Mouse (Mus musculus): ENCODE measurements around the gene Vmn1r16. TPM values are rescaled to one million over a fixed set of nuclear protein-coding genes. Genes with fewer than 3 reads are reported as not detected.
"Not testable (repeated sequence)": the region's sequence is repeated elsewhere in the genome, so short reads cannot be mapped to it uniquely, and the experiment has no call there.

The Vmn1r16 gene
- not detected in 2 replicates for polyA plus RNA-seq (2012; ENCODE audit: insufficient read depth, low replicate concordance)

DNA sequence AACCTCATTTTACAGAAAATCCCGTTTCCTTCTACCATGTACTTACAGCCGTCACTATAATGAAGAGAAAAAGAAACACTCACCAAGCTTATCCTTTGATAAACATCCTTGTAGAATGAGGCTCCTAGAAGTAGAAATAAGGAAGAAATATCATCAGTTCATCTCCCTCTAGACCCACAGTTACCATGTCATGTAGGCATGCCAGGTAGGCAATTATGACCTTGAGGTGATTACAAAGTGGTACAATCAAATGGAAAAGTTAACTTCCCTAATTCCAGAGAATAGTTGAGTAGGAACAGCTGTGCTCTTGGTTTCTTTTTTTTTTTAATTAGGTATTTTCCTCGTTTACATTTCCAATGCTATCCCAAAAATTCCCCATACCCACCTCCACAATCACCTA is at the start of gene Vmn1r16:
Vmn1r16 (minus strand) TSS at position 101 of the 400 bp plus-strand sequence.
- Histone ChIP-seq H3K4me1 (no peaks in the 10 kb centered on the region), H3K9me3 (peaks cover 8% of the 10 kb centered on the region; the same call in 1 of the 2 replicates), H3K36me3 (replicated peaks; ENCODE audit: low read length) (no peaks in the 10 kb centered on the region), H3K27me3 (replicated peaks) (no peaks in the 10 kb centered on the region), H3K4me3 (replicated peaks) (no peak within 1 kb of the TSS)
- TF ChIP-seq FLI1 (IDR thresholded peaks at IDR 0.05; ENCODE audit: low read length) (no peak), GATA1 (IDR thresholded peaks at IDR 0.05; ENCODE audit: borderline replicate concordance, low read length) (no peak)

DNA sequence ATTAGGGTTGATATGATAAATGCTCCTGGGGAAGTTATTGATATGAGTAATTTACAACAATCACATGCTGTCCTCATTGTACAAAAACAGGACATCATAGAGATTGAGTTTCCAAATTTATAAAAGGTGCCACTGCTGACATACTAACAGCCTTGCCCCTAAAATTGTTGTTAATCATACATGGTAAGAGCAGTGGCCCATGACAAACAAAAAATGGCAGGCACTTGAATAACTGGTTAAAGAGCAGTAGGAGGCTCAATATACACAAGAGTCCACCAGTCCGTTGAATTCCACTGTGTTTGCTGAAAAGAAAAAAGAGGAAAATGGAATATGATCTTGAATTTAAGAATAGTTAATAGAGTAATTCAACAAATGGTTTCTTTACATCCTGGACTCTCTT is 38.2 kb upstream of the Vmn1r16 start:
- TF ChIP-seq GATA1 (IDR thresholded peaks at IDR 0.05; ENCODE audit: borderline replicate concordance, low read length) (no peak), FLI1 (IDR thresholded peaks at IDR 0.05; ENCODE audit: low read length) (no peak)
- no peaks in the 10 kb centered on the region for H3K36me3 ChIP-seq (replicated peaks; ENCODE audit: low read length)
- H3K4me3 ChIP-seq (replicated peaks) = no peak overlapping the region

GRCm38 (mm10) chr6:57365866-57366265 is 36.6 kb upstream of the Vmn1r16 start:
- not testable (repeated sequence) for H3K27me3 ChIP-seq (replicated peaks); H3K9me3 ChIP-seq; H3K36me3 ChIP-seq (replicated peaks; ENCODE audit: low read length); H3K4me3 ChIP-seq (replicated peaks); H3K4me1 ChIP-seq

More for the DNA sequence above, 38.2 kb upstream of the Vmn1r16 start:
- Histone ChIP-seq H3K27me3 (replicated peaks) (no peaks in the 10 kb centered on the region), H3K9me3 (no peaks in the 10 kb centered on the region), H3K4me1 (no peaks in the 10 kb centered on the region)

GRCm38 (mm10) chr6:57363627-57364026 is 34.3 kb upstream of the Vmn1r16 start, which contains the start of gene Vmn1r17:
Vmn1r17 (minus strand) TSS chr6:57363727.
- Histone ChIP-seq H3K9me3 (no peaks in the 10 kb centered on the region), H3K36me3 (replicated peaks; ENCODE audit: low read length) (no peaks in the 10 kb centered on the region), H3K4me1 (no peaks in the 10 kb centered on the region), H3K4me3 (replicated peaks) (no peak within 1 kb of the TSS), H3K27me3 (replicated peaks) (no peaks in the 10 kb centered on the region)
- TF ChIP-seq FLI1 (IDR thresholded peaks at IDR 0.05; ENCODE audit: low read length) (no peak), GATA1 (IDR thresholded peaks at IDR 0.05; ENCODE audit: borderline replicate concordance, low read length) (no peak)

GRCm38 (mm10) chr6:57356864-57357263 is 27.6 kb upstream of the Vmn1r16 start:
- TF ChIP-seq GATA1 (IDR thresholded peaks at IDR 0.05; ENCODE audit: borderline replicate concordance, low read length) (no peak), FLI1 (IDR thresholded peaks at IDR 0.05; ENCODE audit: low read length) (no peak)
- Histone ChIP-seq H3K4me3 (replicated peaks) (no peak overlapping the region), H3K4me1 (no peaks in the 10 kb centered on the region), H3K36me3 (replicated peaks; ENCODE audit: low read length) (no peaks in the 10 kb centered on the region), H3K9me3 (no peaks in the 10 kb centered on the region), H3K27me3 (replicated peaks) (no peaks in the 10 kb centered on the region)

GRCm38 (mm10) chr6:57326176-57326575 is 3.1 kb downstream of the Vmn1r16 start:
- H3K4me3 ChIP-seq (replicated peaks) = no peak overlapping the region
- no peaks in the 10 kb centered on the region for H3K36me3 ChIP-seq (replicated peaks; ENCODE audit: low read length)
- no peaks in the 10 kb centered on the region for H3K9me3 ChIP-seq
- no peaks in the 10 kb centered on the region for H3K4me1 ChIP-seq
- H3K27me3 ChIP-seq (replicated peaks) = no peaks in the 10 kb centered on the region
- TF ChIP-seq FLI1 (IDR thresholded peaks at IDR 0.05; ENCODE audit: low read length) (no peak), GATA1 (IDR thresholded peaks at IDR 0.05; ENCODE audit: borderline replicate concordance, low read length) (no peak)

DNA sequence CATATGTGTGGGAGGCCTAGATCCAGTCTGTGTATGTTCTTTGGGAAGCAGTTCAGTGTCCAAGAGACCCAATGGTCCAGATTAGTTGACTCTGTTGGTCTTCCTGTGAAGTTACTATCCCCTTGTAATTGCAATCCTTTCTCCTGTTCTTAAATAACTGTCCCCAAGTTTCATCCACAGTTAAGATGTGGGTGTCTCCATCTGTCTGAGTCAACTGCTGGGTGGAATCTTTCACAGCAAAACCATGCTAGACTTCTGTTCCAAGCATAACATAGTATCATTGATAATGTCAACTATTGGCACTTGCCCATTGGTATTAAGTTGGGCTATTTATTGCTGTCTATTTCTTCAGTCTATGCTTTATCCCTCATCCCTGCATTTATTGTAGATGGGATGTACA is 50.3 kb downstream of the Vmn1r16 start:
- Histone ChIP-seq H3K4me1 (no peaks in the 10 kb centered on the region), H3K27me3 (replicated peaks) (no peaks in the 10 kb centered on the region), H3K4me3 (replicated peaks) (no peak overlapping the region), H3K9me3 (no peaks in the 10 kb centered on the region), H3K36me3 (replicated peaks; ENCODE audit: low read length) (no peaks in the 10 kb centered on the region)
- TF ChIP-seq GATA1 (IDR thresholded peaks at IDR 0.05; ENCODE audit: borderline replicate concordance, low read length) = no peak
- TF ChIP-seq FLI1 (IDR thresholded peaks at IDR 0.05; ENCODE audit: low read length) = no peak

GRCm38 (mm10) chr6:57272517-57272916 is 56.8 kb downstream of the Vmn1r16 start:
- Histone ChIP-seq H3K4me1 (no peaks in the 10 kb centered on the region), H3K4me3 (replicated peaks) (no peak overlapping the region), H3K9me3 (no peaks in the 10 kb centered on the region), H3K36me3 (replicated peaks; ENCODE audit: low read length) (no peaks in the 10 kb centered on the region), H3K27me3 (replicated peaks) (no peaks in the 10 kb centered on the region)
- TF ChIP-seq GATA1 (IDR thresholded peaks at IDR 0.05; ENCODE audit: borderline replicate concordance, low read length) (no peak), FLI1 (IDR thresholded peaks at IDR 0.05; ENCODE audit: low read length) (no peak)

- no peaks in the 10 kb centered on the region for H3K9me3 ChIP-seq
- H3K4me3 ChIP-seq (replicated peaks) = no peak overlapping the region
- H3K4me1 ChIP-seq = no peaks in the 10 kb centered on the region
- no peaks in the 10 kb centered on the region for H3K36me3 ChIP-seq (replicated peaks; ENCODE audit: low read length)
- TF ChIP-seq FLI1 (IDR thresholded peaks at IDR 0.05; ENCODE audit: low read length) (no peak), GATA1 (IDR thresholded peaks at IDR 0.05; ENCODE audit: borderline replicate concordance, low read length) (no peak)
- no peaks in the 10 kb centered on the region for H3K27me3 ChIP-seq (replicated peaks)
Observed at GRCm38 (mm10) chr6:57271881-57272280, 57.4 kb downstream of the Vmn1r16 start.

Other genes with a start within 250 kb of the Vmn1r16 start
- not detected in 2 replicates for gene Vmn1r10, start 220.0 kb downstream of the Vmn1r16 start, polyA plus RNA-seq (2012; ENCODE audit: insufficient read depth, low replicate concordance)
- gene Vmn1r11, start 196.0 kb downstream of the Vmn1r16 start, polyA plus RNA-seq (2012; ENCODE audit: insufficient read depth, low replicate concordance) = not detected in 2 replicates
- gene Vmn1r12, start 172.6 kb downstream of the Vmn1r16 start, polyA plus RNA-seq (2012; ENCODE audit: insufficient read depth, low replicate concordance) = not detected in 2 replicates
- not detected in 2 replicates for gene Vmn1r13, start 126.2 kb downstream of the Vmn1r16 start, polyA plus RNA-seq (2012; ENCODE audit: insufficient read depth, low replicate concordance)
- not detected in 2 replicates for gene Vmn1r14, start 97.8 kb downstream of the Vmn1r16 start, polyA plus RNA-seq (2012; ENCODE audit: insufficient read depth, low replicate concordance)
- gene Vmn1r15, start 71.5 kb downstream of the Vmn1r16 start, polyA plus RNA-seq (2012; ENCODE audit: insufficient read depth, low replicate concordance) = not detected in 2 replicates
- gene Vmn1r17, start 34.2 kb upstream of the Vmn1r16 start, polyA plus RNA-seq (2012; ENCODE audit: insufficient read depth, low replicate concordance) = not detected in 2 replicates
- gene Vmn1r18, start 66.3 kb upstream of the Vmn1r16 start, polyA plus RNA-seq (2012; ENCODE audit: insufficient read depth, low replicate concordance) = not detected in 2 replicates
- not detected in 2 replicates for gene Vmn1r19, start 74.3 kb upstream of the Vmn1r16 start, polyA plus RNA-seq (2012; ENCODE audit: insufficient read depth, low replicate concordance)
- not detected in 2 replicates for gene Vmn1r20, start 99.4 kb upstream of the Vmn1r16 start, polyA plus RNA-seq (2012; ENCODE audit: insufficient read depth, low replicate concordance)
- gene Ppm1k, start 206.0 kb upstream of the Vmn1r16 start, polyA plus RNA-seq (2012; ENCODE audit: insufficient read depth, low replicate concordance) = 0.08 TPM in 1 of 2 replicates, not detected in the other

All from megakaryocyte, embryonic 14.5 days (primary cell).